Mouse (Mus musculus): ENCODE data around the gene Socs5.

The Socs5 gene

DNA sequence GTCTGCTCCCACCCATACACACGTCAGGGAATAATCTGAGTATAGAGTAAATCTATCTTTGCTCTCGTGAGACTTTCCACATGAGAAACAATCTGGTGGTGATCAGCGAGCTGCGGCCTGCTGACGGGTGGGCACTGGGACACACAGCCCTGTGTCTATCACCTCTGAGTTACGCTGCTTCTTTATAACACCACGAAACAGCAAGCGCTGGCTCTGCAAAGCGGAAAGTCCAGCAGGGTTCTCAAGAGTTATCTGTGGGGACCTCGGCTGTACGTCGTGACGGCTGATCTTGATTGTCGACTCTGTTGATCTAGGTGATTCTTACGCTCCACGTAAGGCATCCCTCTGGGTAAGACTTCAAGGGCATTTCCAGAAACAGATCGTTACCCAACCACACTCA lies 79.5 kb downstream of the Socs5 start:
- in situ Hi-C loops (cut with MboI; ENCODE audit: low pct_unique_long_range_greater_than_20kb in 1 of 2, low sequenced_read_pairs in 2 of 2, unreplicated experiment in 1 of 2): no loop called here

All from mouse embryonic stem cell (cell line).